Mouse (Mus musculus) right cerebral cortex, postnatal 25 days (tissue): Measurements from ENCODE around the gene B230118H07Rik.

Source experiments
- DNase-seq: peaks from one replicate; pipeline ENCODE4 v3.0.0; 2022

The B230118H07Rik gene

DNA sequence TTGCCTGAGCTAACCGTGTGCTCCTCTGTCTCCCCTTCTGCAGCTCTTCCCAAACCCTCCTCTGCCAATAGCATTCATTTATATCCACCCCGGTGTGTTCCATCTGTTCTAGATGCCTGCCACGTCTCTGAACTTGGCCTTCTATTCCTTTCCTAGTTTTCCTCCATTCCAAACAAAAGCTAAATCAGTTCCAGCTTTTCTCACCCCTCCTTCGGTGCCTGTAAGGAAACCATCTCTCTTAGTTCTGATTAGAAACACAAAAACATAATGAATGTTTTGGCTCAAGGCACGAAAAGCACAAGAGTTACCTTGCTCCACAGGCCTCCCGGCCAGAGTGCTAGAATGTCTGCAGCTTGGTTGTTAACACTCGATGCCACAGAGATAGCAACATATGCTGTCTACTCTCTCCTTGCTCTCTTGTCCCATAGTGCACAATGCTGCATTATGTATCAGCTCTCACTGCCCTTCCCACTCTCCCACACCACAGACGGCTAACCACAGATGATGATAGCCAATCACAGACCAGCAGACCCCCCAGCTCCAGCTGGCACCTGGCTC is at the start of gene B230118H07Rik, which contains the start of gene Rag1:
Gene B230118H07Rik (minus strand): TSS at position 419 of the 558 bp plus-strand sequence.
Gene Rag1 (minus strand): TSS at position 388 of the 558 bp plus-strand sequence.
- DNase-seq: no peak

DNA sequence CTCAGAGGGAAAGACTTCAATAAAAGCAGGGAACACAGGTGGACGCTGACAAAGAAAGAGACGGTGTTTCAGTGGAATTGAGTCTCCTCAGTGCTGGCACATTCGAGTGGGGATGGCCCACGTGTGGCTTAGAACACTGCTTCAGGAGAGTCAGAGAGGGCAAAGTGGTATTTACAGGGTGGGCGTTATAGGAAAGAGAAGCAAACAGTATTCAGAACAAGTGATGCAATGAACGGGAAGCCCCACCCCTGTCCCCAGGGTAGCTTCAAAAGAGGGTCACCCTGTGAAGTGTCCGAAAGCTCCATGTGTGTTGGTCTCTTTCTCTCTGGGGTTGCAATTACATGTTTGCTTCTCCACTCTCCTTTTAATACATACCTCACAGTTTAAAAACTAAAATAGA is 46.3 kb upstream of the B230118H07Rik start:
- DNase-seq: no peak

DNA sequence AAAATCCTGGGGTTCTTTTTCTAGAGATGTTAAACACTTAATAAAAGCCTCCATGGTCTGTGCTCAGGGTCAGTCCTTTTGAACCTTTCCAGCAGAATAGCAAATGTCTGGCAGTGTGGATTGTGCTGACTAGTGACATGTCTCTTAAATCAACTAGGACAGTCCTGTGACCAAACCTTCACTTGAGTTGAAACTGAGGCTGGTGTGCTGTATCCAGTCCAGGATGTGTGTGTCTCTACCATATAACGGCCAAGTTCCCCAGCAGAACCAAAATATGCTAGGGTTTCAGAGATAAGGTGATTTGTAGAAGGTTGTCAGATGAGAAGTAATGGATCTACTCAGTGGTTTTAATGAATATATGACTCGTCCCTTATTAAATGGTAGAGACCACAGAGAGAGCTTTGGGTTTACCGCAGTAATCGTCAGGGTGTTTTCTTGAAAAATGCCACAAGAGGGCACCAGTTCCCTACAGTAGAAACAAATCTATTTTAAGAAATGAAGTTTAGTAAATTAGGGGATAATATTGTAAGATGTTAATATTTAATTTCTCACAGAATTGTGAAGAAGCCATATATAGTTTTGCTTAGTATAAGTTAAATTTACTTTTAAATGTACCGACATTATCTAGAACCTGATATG is 44.4 kb upstream of the B230118H07Rik start:
- no peak for DNase-seq

DNA sequence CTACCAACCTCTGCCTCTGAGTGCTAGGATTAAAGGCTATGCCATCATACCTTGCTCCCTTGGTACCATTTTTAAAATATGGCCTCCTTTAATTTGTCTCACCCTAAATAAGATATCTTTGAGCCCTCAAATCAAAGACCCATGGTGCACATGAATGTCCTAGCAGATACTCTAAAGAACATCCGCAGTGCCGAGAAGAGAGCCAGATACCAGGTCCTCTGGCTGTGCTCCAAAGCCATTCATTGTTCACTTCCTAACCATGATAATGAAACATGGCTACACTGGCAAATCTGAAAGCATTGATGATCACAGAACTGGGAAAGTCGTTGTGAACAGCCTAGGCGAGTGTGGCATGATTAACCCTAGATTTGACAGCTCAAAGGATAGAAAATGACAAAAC is 43.7 kb upstream of the B230118H07Rik start:
- DNase-seq: no peak

DNA sequence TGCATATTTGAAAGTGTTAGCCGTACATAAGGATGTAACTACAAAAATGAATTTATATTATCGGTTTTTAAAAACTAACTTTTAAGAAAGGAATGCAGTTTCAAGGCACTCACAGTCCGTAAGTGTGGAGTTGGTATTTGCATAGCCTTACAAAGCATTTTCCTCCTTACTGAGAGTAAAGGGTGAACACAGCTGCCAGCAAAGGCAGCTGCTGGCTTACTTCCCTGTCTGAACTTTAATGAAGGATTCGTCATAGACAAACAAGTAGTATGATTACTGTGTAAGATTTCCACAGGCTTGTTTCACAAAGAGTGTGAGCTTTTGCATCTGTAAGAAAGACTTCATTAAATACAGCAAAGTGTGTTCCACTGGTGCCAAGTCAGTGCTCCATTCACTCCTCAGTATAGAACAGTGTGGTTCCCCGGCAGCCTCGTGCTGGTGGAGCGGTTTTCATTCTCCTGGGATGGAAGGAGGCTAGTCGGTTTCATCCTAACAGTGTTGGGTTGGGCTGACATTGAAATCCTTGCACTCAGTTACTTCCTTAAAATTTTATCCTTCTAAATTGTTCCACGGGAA is 41.0 kb upstream of the B230118H07Rik start:
- no peak for DNase-seq

DNA sequence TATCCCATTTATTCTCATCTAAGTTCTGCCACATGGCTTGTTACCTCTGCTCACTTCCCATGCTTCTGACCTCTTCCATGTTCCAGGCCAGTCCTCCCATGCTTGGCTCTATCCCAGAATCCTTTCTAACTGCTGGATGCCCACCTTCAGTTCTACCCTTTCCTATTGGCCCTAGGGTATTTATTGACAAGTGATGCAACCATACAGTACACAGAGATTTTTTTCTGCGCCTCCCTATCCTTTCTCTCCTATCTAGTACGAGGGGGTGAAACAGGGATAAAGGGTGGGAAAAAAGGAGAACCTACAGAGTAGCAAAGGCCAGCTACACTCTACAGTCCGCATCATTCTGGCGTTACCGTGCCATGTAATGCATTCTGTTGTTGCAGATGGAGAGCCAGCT is 38.7 kb upstream of the B230118H07Rik start:
- no peak for DNase-seq

DNA sequence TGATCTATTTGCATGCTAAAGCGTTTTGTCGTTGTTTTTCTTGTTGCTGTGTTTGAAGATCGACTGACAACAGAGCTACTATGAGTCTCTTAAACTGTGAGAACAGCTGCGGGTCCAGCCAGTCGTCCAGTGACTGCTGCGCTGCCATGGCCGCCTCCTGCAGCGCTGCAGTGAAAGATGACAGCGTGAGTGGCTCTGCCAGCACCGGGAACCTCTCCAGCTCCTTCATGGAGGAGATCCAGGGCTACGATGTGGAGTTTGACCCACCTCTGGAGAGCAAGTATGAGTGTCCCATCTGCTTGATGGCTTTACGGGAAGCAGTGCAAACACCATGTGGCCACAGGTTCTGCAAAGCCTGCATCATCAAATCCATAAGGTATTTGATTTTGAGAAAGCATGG is 35.1 kb upstream of the B230118H07Rik start:
- DNase-seq: no peak

DNA sequence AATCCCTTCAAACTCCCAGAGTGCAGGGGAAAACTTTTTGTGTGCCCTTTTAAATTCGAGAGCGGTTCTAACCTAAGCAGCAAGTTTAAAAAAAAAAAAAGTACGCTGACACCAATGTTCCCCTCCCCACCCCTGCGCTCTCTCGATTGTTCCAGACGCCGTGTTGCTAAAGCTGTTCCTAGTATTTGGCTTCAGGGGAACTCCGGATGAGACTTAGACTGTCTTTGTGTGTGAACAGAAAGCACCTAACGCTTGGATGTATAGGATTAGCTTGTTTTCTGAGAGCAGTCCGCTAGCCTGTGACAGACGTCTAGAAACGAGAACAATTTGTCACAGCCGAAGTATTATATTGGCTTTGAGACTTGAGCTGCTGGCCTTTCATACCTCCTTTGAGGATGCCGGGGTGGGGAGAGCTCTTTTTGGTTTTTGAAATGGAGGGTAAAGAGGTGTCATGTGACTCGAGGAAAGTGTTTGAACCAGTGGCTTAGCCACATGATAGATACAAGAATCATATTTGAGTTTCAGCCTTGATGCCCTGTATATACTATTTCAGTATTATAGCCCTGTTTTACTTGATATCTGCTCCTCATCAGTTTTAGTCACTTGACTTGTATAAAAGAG is 29.9 kb upstream of the B230118H07Rik start:
- DNase-seq: no peak

DNA sequence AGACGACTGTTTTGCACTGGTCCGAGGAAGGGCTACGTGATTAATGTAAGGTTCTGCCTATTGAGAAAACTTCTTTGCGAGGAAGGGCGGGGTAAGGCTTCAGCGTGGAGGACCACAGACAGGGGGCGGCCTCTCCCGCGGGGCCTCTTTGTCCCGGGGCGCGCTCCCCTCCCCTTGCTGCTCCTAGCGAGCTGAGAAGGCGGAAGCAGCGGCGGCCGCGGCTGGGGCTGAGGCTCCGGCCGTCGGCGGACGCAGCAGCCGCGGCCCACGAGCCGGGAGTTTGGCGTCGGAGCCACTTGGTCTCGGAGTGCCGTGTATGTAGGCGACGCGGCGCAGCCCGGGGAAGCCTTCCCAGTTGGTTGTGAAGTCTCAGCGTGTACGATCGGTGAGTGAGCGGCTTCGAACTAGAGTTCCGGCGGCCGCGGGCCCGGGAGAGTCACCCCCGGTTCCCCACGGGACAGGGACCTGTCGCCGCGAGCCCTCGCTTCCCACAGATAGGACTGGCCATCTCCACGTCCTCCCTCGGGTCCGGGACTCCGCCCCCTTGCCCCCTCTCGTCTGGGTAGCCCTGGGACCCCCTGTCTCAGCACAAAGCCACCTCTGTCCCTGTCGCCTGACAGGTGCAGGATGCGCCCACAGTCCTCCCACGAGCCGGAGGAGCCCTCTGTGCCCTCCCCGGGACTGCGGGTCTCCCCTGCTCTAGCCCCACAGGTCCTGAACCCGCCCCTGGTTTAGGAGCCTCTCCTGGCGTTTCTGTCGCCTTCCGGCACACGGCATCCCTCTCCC is 29.1 kb upstream of the B230118H07Rik start, which contains the start of gene Traf6:
Gene Traf6 (plus strand): TSS at position 194 of the 786 bp plus-strand sequence.
- peak; percentile 85 for DNase-seq

DNA sequence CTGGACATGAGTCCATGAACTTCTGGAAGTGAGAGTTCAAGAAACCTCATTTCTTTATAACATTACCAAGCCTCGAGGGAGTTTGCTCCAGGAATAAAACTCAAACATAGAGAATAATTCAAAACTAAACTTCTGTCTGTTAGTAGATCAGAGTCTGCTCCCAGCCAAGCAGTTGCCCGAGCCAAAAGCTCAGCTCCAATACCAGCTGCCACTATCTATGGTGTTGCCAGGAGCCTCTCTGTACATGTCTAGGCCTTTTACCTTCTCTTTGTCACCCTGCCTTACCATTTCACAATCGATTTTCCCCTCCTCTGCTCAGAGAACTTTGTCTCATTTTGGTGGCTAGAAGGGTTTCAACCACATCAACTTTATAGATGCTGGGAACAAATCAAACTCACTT is 24.2 kb upstream of the B230118H07Rik start:
- DNase-seq: no peak

DNA sequence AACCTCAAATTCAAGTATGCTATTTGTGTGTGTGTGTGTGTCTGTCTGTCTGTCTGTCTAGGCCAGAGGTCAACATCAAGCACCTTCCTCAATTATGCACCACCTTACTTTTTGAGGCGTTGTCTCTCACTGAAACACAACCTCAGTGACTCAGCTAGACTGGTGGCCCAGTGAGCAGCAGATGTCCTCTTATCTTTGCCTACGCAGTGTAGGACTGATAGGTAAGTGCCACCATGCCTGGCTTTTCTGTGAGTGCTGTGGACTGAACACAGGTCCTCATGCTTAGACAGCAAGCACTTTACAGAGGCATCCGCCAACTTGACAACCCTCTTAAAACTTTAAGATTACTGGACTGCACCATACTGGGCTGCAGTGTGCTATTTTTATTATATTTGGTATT is 19.4 kb upstream of the B230118H07Rik start:
- DNase-seq: no peak

DNA sequence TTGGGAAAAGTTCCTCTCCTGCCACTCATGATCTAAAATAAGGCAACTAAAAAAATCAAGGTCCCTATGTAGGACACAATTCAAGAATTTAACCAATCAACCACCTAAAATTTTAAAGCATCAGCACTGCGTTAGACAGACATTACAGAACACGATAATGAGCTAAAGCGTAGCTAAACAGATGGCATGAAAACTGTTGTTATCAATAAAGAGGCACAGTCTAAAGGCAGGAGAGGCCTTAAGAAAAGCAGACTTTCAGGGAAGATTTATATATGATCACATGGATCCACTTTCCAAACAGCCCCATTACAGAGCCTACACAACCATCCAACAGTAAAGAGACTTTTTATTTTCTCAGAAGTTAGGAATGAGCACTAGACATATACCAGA is 16.4 kb upstream of the B230118H07Rik start:
- DNase-seq: no peak

DNA sequence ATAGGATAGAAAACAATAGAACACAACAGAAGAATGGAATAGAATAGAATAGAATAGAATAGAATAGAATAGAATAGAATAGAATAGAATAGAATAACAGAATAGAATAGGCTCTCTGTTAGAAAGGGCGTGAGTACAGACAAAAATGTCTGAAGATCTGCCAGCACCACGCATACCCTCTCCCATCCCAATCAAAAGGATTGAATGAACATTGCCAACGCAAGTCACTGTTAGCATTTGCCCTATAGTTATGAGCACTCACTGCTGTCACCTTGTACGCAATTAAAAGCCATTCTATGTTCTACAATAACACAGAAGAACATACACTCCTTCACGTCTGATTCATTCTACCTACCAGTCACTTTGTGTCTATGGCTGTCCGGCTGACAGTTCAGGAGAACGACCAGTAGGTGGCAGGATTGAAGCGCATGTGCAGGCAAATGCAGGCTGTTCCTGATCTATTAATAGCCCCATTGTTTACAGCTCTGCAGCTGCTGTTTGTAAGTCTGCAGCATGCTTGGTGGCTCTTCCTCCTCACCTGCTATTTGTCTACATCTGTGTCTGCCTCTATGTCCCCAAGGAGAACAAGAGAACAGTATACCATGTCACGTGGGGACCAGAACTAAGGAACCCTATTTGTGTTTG is 15.8 kb upstream of the B230118H07Rik start:
- DNase-seq: peak; percentile 58

DNA sequence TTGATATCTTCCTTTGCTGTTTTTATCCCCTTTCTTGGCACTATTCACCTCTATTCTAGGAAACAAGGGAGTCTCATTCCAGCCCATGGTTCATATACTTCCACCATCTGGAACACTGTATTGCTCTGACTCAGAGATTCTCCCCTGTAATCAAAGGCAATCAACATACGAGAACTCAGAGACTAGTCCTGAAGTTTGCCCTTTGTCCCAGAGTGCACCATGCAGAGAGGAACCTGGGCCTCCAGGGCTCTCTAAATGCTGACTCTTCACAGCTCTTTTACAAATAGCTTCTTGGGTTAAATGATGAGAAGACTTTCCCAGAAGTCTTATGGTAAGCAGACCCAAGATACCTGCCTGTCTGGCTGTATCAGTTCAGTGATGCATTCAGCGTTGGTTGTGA is 11.2 kb upstream of the B230118H07Rik start:
- no peak for DNase-seq

DNA sequence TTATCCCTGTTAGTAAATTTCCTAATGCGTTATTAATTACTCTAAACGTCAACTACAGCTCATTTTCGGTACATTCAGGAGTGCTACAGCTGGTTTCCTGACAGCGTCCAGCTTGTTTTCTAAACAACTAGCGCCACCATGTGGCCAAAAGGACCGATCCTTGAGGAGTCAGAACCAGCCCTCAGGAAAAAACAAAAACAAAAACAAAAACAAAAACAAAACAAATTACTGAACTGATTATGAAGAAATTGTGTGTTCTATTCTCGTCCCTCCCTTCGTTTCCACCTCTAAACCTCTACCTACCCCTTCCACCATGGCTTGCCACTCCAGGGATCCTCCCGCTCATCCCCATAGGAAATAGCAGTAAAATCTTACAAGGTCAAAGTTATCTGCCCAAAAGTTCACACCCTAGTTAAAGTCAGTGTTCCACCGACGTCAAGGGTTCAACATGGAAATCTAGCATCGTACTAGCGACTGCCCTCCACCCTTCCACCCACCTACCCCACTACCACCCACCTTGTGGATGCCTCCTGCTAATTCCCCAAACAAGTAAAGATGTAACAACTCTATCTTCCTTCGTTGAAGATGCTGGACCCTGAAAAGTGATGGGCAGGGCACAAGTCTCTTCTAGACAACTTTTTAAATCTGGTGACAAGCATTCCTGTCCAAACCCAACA is 3.7 kb upstream of the B230118H07Rik start:
- DNase-seq: peak; percentile 68

DNA sequence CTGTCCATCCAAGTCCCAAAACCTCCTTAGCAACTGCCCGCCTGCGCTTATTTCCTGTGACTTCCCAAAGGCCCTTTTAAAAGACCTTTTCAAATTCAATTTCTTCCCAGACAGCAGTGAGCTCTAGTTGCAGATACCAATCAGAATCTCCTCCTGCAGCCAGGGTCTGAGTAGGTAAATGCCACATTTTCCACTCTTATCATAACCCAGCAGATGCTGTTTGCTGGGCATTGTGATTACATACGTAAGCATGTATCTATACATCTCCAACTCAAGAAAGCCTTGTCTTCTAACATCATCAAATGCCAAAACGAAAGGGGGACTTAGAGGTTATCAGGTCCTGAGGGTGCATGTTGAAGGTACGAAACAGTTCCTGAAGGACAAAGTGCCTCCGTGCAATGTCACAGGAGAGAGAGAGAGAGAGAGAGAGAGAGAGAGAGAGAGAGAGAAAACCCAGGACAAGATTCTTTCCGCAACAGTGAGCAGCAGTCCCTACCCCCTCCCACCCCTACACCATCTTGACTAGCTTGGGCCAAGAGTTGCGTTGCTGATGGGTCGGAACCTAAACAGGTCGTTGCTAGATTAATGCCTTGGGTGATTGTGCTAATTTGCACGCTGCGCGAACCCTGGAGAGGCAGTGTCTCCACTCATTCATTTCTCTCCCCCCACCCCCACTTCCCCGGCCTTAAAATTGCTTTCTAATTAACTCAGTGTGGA is 3.0 kb upstream of the B230118H07Rik start:
- peak; percentile 8 for DNase-seq

DNA sequence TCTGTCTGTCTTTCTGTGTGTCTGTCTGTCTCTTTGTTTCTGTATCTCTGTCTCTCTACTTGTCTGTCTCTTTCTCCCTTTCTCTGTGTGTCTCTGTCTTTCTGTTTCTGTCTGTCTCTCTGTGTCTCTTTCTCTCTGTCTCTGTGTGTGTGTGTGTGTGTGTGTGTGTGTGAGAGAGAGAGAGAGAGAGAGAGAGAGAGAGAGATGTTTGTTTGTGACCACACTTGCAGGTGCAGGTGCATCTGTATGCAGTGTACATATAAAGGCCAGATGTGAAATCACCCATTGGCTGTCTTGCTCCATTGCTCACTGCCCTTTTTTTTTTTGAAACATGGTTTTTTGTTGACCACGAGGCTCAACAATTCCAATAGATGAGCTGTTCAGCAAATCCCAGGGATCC is 1.1 kb upstream of the B230118H07Rik start:
- no peak for DNase-seq

DNA sequence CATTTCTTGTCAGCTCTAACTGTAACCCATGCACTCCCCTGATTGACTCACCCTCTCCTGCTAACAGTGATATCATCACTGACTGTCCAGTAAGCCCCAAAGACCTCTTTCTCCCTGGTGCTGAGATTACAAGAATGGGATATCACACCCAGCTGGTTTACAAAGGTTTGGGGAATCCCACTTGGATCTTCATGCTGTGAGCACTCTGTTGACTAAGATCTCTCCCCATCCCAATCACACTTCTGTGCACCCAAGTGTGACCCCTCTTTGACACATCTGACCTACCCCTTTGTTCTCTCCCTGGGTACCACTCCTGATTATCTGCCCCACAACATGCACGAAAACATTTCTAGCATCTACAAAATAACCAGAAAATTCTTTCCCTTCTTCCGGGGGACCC is 971 bp downstream of the B230118H07Rik start:
- DNase-seq: no peak

DNA sequence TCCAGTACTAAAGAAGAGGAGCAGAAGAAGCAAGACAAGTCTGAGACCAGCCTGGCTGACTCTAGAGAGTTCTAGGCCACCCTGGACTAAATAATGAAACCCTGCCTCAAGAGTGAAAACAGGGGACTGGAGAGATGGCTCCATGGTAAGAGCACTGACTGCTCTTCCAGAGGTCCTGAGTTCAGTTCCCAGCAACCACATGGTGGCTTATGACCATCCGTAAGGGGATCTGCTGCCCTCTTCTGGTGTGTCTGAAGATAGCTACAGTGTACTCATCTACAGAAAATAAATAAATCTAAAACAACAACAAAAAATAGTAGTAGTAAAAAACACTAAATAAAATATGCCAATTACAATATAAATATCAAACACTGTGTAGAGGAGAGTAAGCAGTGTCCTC is 3.5 kb downstream of the B230118H07Rik start:
- no peak for DNase-seq

DNA sequence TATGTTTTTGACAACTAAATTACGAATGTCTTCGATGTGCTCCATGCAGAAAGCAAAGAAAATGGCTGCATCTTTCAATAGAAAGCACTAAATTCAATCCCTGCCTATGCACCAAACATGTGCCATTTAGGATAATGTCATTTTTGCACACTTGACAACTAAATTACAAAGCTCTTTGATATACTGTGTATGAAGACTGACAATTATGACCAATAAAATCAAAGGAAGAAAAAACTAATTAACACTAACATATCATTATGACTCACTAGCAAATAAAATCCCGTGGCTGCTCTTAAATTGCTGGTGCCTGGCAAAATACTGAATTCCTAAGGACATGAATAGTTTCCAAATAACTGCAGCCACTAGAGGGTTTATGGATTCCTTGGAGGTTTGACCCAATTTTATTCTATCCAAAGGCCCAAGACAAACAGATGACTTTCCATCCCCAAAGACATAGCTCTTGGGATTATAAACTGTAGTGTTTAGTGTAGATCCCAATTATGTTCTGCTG is 9.4 kb downstream of the B230118H07Rik start:
- DNase-seq: no peak
